Mouse (Mus musculus): Measurements from ENCODE around the gene Dnm1. TPM values are rescaled to one million over a fixed set of nuclear protein-coding genes. Genes with fewer than 3 reads are reported as not detected.
"Not testable (repeated sequence)": the region's sequence is repeated elsewhere in the genome, so short reads cannot be mapped to it uniquely, and the experiment has no call there.

Gene Dnm1
- polyA plus RNA-seq, 1 experiment from 2014 or later = 4.5 TPM

DNA sequence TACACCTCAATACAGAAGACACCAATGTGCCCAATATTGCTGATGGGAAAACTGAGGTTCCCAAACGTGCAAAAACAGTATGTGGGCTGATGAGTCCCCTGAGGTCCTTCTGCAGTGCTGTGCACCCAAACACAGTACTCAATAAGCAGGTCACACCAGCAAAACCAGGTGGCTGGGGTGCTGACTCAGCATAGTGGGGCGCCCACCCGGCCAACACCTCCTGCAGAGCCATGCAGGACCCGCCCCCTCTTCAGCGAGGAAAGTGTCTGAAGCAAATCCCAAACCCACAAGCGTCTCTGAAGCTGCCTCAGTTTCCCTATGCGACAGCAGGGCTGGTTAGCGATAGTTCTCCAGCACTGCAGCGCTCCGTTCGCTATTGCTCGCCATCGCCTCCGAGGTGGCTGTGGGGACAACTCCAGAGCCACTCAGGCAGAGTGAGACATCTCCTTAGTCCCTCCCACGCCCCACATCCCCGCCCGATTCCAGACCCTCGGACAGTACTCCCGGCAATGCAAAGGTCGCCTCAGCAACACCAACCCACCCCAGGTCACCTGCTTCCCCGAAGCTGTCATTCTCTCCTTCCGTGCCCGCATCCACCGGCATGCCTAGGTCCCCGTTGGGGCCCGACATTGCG lies 28.1 kb upstream of the Dnm1 start:
- Histone ChIP-seq H3K36me3 (peaks cover 36% of the 10 kb centered on the region), H3K27ac (replicated peaks) (0 out of 2 replicates have a peak overlapping the region, but pooled peaks have one; percentile 16), H3K9ac (peak overlapping the region; percentile 84), H3K27me3 (replicated peaks) (peaks cover 32% of the 10 kb centered on the region), H3K9me3 (no peaks in the 10 kb centered on the region), H3K4me1 (peaks cover 11% of the 10 kb centered on the region), H3K4me3 (peak overlapping the region; percentile 69), H3K4me2 (peak overlapping the region; percentile 97)
- peak; percentile 34; the same call in 1 of the 2 replicates for ATAC-seq (ENCODE audit: extremely low read depth, insufficient number of reproducible peaks, low FRiP score, low TSS enrichment)
- 1% methylated on average over 27 of the region's 27 CpGs for WGBS

DNA sequence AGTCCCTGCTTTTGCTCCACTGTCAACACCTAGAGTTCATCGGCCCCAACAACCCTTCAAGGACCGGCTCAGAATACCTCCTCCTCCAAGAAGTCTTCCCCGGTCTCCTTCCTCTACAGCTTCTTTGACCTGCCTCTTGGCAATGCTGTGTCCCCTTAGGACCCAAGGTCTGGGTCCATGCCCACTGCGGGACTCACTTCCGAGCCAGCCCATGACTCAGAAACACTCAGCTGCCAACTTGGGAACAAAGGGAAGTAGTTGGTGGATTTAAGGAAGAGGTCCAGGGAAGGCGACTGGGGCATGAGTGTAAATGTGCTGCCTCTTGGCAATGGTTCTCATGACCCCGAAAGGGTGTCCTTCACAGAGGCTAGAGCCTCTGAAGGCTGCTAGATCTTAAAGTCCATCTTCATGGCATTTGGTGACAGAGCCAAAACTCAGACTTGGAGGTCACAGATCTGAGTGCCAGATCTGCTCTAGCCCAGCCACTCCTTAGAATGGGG lies 26.9 kb upstream of the Dnm1 start:
- no peak overlapping the region for H3K9ac ChIP-seq
- H3K27ac ChIP-seq (replicated peaks) = no peak overlapping the region
- H3K27me3 ChIP-seq (replicated peaks) = peaks cover 27% of the 10 kb centered on the region
- peaks cover 22% of the 10 kb centered on the region for H3K4me1 ChIP-seq
- no peak for ATAC-seq (ENCODE audit: extremely low read depth, insufficient number of reproducible peaks, low FRiP score, low TSS enrichment)
- no peaks in the 10 kb centered on the region for H3K9me3 ChIP-seq
- no peak overlapping the region for H3K4me2 ChIP-seq
- H3K4me3 ChIP-seq = no peak overlapping the region
- 84% methylated on average over 7 of the region's 7 CpGs for WGBS
- peaks cover 48% of the 10 kb centered on the region for H3K36me3 ChIP-seq

DNA sequence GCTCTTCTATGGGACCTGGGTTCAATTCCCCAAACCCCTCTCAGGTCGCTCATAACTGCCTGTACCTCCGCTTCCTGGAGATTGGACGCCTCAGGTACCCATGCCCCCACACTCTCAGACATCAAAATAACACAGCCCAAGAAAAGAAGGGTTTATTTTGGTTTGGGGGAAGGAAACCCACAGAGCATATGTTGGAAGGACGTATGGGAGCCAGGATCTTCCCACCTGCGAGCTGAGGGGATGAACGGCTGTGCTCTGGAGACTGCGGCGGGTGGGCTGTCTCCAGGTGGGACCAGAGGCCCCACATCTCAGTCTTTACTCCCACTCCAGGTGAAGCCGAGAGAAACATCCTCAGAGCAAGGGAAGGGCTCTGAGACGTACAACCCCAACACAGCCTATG lies 23.8 kb upstream of the Dnm1 start:
- Histone ChIP-seq H3K9me3 (no peaks in the 10 kb centered on the region), H3K4me2 (no peak overlapping the region), H3K4me3 (no peak overlapping the region), H3K4me1 (peaks cover 21% of the 10 kb centered on the region), H3K27ac (replicated peaks) (no peak overlapping the region), H3K9ac (no peak overlapping the region), H3K27me3 (replicated peaks) (no peaks in the 10 kb centered on the region), H3K36me3 (peaks cover 76% of the 10 kb centered on the region)
- 86% methylated on average over 10 of the region's 10 CpGs for WGBS
- ATAC-seq (ENCODE audit: extremely low read depth, insufficient number of reproducible peaks, low FRiP score, low TSS enrichment) = no peak

DNA sequence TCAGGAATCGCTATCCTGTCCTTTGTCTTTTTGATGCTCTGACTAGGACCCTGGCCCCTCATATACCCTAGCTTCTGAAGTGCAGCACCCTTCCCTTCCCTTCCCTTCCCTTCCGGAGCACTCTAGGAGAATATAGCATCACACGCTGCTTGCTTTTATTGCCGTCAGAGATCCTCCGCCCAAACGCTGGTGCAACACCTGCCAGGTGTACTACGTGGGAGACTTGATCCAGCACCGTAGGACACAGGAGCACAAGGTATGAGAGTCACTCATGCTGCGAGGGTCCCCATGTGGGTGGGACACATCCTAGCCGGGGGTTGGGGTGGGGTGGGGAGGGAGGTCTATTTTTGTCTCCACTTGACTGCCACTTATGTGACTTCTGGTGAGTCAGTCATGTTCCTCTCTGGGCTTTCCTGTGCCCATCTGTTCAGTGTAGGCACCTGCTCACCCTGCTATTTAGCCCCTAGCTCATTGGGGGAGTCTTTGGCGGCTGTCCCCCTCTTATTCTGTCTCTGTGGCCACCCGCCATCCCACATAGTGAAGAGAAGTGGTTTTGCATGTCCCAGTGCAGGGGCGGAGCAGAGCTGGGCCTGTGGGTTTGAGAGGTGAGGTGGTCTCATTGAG lies 22.3 kb upstream of the Dnm1 start:
- H3K36me3 ChIP-seq = peaks cover 92% of the 10 kb centered on the region
- no peak overlapping the region for H3K4me2 ChIP-seq
- H3K4me1 ChIP-seq = peaks cover 15% of the 10 kb centered on the region
- 71% methylated on average over 13 of the region's 13 CpGs for WGBS
- H3K27ac ChIP-seq (replicated peaks) = no peak overlapping the region
- H3K27me3 ChIP-seq (replicated peaks) = no peaks in the 10 kb centered on the region
- ATAC-seq (ENCODE audit: extremely low read depth, insufficient number of reproducible peaks, low FRiP score, low TSS enrichment) = no peak
- H3K9me3 ChIP-seq = no peaks in the 10 kb centered on the region
- H3K4me3 ChIP-seq = no peak overlapping the region
- peak overlapping the region; percentile 50; the same call in 1 of the 2 replicates for H3K9ac ChIP-seq

DNA sequence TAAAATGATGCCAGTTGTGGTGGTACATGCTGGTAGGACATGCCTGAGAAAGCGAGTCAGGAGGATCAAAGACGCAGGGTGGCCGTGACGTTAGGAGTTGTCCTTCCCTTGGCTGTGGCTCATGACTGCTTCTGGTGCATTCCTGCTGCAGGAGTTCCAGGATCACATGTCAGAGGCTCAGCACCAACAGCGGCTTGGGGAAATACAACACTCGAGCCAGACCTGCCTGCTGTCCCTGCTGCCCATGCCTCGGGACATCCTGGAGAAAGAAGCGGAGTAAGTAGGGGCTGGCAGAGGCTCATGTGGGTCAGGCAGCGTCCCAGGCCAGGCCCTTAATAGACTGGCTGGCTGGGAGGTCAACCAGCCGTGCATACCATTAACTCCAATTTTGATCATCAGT lies 21.1 kb upstream of the Dnm1 start:
- no peak for ATAC-seq (ENCODE audit: extremely low read depth, insufficient number of reproducible peaks, low FRiP score, low TSS enrichment)
- Histone ChIP-seq H3K4me3 (no peak overlapping the region), H3K36me3 (peaks cover 98% of the 10 kb centered on the region), H3K4me1 (peaks cover 15% of the 10 kb centered on the region), H3K9ac (no peak overlapping the region), H3K27me3 (replicated peaks) (no peaks in the 10 kb centered on the region), H3K4me2 (no peak overlapping the region), H3K9me3 (no peaks in the 10 kb centered on the region), H3K27ac (replicated peaks) (no peak overlapping the region)
- 69% methylated on average over 10 of the region's 10 CpGs for WGBS

DNA sequence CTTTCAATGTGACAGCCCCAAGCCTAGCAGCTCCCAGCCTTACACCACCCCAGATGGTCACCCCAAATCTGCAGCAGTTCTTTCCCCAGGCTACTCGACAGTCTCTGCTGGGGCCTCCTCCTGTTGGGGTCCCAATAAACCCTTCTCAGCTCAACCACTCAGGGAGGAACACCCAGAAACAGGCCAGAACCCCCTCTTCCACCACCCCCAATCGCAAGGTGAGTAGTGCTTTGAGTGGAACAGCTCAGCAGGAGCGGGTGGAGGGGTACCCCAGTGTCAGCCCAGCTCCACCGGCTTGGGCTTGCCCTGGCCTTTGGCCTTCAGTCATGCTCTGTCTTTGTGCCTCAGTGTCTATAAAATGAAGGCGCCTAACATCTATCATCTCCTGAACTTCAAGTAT lies 14.2 kb upstream of the Dnm1 start:
- Histone ChIP-seq H3K4me3 (no peak overlapping the region), H3K27ac (replicated peaks) (no peak overlapping the region), H3K4me1 (peaks cover 11% of the 10 kb centered on the region), H3K4me2 (no peak overlapping the region), H3K36me3 (peaks cover 80% of the 10 kb centered on the region), H3K9me3 (no peaks in the 10 kb centered on the region), H3K27me3 (replicated peaks) (no peaks in the 10 kb centered on the region), H3K9ac (no peak overlapping the region)
- WGBS = 95% methylated on average over 5 of the region's 5 CpGs
- ATAC-seq (ENCODE audit: extremely low read depth, insufficient number of reproducible peaks, low FRiP score, low TSS enrichment) = no peak

DNA sequence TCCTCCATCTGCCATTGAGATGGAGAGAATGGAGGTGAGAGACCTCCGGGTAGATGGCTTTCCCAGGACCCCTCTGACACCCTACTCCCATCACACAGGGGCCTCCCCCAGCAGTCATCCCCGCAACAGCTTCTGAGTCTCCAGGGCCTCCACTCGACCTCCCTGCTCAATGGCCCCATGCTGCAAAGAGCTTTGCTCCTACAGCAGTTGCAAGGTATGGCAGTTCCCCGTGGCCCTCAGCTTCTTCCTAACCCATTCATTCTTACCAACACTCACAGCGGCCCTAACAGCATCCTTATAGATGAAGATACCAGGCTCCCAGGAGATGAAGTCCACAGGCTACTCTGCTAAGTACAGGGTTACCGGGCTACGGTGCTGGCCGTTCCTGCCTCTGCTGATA lies 11.0 kb upstream of the Dnm1 start:
- H3K9me3 ChIP-seq = no peaks in the 10 kb centered on the region
- H3K4me2 ChIP-seq = peak overlapping the region; percentile 86
- whole genome bisulfite sequencing = 79% methylated on average over 8 of the region's 8 CpGs
- peaks cover 26% of the 10 kb centered on the region for H3K4me1 ChIP-seq
- H3K4me3 ChIP-seq = peak overlapping the region; percentile 91
- peaks cover 48% of the 10 kb centered on the region for H3K36me3 ChIP-seq
- ATAC-seq (ENCODE audit: extremely low read depth, insufficient number of reproducible peaks, low FRiP score, low TSS enrichment) = no peak
- H3K27ac ChIP-seq (replicated peaks) = no peak overlapping the region
- 0 out of 2 replicates have a peak, but pooled peaks cover 8% of the 10 kb centered on the region for H3K27me3 ChIP-seq (replicated peaks)
- peak overlapping the region; percentile 93 for H3K9ac ChIP-seq

DNA sequence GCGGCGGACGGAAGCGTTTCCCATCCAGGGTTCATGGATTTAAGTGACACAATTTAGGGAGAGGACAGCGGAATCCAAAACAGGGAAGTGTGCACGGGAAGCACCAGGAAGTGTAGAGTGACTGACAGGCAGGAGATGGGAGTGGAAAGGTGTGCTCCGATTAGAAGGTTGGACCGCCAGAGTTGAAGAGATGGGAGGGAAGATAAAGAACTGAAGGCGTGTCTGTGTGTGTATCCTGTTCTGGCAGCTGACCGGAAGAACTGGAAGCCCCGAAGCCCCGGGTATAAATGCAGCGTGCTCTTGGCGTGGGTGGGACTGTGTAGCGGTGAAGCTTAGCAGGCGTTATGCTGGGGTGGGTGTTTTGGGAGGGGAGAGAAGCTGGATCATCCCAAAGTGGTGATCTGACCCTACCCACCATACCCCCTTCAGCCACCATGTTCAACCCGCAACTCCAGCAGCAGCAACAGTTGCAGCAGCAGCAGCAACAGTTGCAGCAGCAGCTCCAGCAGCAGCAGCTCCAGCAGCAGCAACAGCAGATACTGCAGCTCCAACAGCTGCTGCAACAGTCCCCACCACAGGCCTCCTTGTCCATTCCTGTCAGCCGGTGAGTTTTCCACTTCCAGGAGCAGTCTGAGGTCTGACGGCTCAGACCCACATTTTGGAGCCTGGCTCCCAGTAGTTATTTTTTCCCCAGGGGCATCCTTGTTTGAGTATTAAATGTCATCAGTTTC lies 10.4 kb upstream of the Dnm1 start:
- Histone ChIP-seq H3K9me3 (no peaks in the 10 kb centered on the region), H3K9ac (peak overlapping the region; percentile 93), H3K36me3 (peaks cover 43% of the 10 kb centered on the region), H3K4me2 (peak overlapping the region; percentile 86), H3K27me3 (replicated peaks) (0 out of 2 replicates have a peak, but pooled peaks cover 9% of the 10 kb centered on the region), H3K27ac (replicated peaks) (peak overlapping the region; percentile 90), H3K4me3 (peak overlapping the region; percentile 91), H3K4me1 (peaks cover 26% of the 10 kb centered on the region)
- 7% methylated on average over 19 of the region's 19 CpGs for WGBS
- ATAC-seq (ENCODE audit: extremely low read depth, insufficient number of reproducible peaks, low FRiP score, low TSS enrichment) = peak; percentile 20; the same call in 1 of the 2 replicates

DNA sequence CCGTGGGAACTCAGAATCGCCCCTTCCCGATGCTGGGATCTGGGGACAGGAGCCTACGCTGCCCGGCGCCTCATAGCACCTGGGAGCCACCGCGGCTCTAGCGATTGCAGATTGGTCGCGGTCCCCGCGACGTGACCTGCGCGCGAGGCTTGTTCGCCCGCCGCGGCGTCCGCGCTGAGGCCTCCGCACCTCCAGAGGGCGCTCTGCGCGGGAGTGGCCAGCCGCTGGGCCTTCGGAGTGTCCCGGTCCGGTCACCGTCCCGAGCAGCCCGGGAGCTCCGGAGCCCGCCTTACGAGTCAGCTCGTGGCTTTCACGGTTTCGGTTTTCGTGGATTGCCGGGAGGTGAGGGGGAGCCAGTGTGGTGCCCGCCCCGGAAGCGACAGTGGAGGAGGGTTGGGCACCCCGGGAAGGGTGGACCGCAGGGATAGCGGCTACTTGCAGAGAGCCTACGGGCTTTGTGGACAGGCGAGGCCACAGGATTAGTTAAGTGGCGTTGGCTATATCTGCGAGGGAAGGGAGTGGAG lies 9.7 kb upstream of the Dnm1 start:
- Histone ChIP-seq H3K27me3 (replicated peaks) (0 out of 2 replicates have a peak, but pooled peaks cover 13% of the 10 kb centered on the region), H3K27ac (replicated peaks) (peak overlapping the region; percentile 90), H3K4me2 (peak overlapping the region; percentile 86), H3K9me3 (no peaks in the 10 kb centered on the region), H3K4me1 (peaks cover 26% of the 10 kb centered on the region), H3K36me3 (peaks cover 36% of the 10 kb centered on the region), H3K4me3 (peak overlapping the region; percentile 91), H3K9ac (peak overlapping the region; percentile 93)
- ATAC-seq (ENCODE audit: extremely low read depth, insufficient number of reproducible peaks, low FRiP score, low TSS enrichment) = peak; percentile 82
- under 1% methylated on average over 53 of the region's 53 CpGs for WGBS

DNA sequence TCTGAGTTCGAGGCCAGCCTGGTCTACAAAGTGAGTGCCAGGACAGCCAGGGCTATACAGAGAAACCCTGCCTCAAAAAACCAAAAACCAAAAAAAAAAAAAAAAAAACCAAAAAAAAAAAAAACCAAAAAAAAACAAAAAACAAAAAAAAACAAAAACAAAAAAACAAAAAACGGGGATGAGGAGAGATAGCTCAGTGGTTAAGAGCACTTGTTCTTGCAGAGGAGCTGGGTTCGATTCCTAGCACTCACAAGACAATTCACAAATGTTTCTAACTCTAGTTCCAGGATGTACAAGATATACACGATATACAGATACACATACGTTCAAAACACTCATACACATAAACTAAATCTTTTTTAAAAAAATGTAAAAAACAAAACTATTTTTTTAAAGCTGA lies 9.1 kb upstream of the Dnm1 start:
- peak overlapping the region; percentile 91 for H3K4me3 ChIP-seq
- not testable (repeated sequence) for H3K9me3 ChIP-seq; ATAC-seq (ENCODE audit: extremely low read depth, insufficient number of reproducible peaks, low FRiP score, low TSS enrichment)
- peaks cover 26% of the 10 kb centered on the region for H3K4me1 ChIP-seq
- H3K27me3 ChIP-seq (replicated peaks) = 0 out of 2 replicates have a peak, but pooled peaks cover 13% of the 10 kb centered on the region
- peaks cover 30% of the 10 kb centered on the region for H3K36me3 ChIP-seq
- H3K4me2 ChIP-seq = peak overlapping the region; percentile 86
- peak overlapping the region; percentile 93 for H3K9ac ChIP-seq
- peak overlapping the region; percentile 90 for H3K27ac ChIP-seq (replicated peaks)
- 27% methylated on average over 5 of the region's 5 CpGs for WGBS

DNA sequence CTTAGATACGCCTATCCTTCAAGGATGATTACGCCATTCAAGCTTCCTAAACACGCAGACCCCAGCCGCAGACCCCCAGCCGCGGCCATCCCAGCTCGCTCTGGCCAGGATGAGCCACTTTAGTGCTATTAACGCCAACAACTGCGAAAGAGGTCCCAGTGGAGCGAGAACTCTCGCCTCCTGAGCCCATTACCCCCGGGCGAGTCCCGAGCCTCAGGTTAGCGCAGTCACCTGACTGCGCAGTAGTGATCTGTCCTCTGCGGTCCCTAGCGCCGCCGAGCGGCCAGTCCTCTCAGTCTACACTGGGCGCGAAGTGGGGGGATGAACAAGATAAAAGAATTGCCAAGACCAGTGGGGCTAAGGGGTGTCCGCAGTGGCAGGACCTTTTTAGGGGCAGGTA lies 8.3 kb upstream of the Dnm1 start:
- 2% methylated on average over 24 of the region's 24 CpGs for WGBS
- Histone ChIP-seq H3K4me2 (peak overlapping the region; percentile 86), H3K4me1 (peaks cover 26% of the 10 kb centered on the region), H3K36me3 (peaks cover 22% of the 10 kb centered on the region), H3K9ac (peak overlapping the region; percentile 78), H3K9me3 (no peaks in the 10 kb centered on the region), H3K4me3 (peak overlapping the region; percentile 54), H3K27me3 (replicated peaks) (0 out of 2 replicates have a peak, but pooled peaks cover 13% of the 10 kb centered on the region), H3K27ac (replicated peaks) (0 out of 2 replicates have a peak overlapping the region, but pooled peaks have one; percentile 20)
- peak; percentile 73; the same call in 1 of the 2 replicates for ATAC-seq (ENCODE audit: extremely low read depth, insufficient number of reproducible peaks, low FRiP score, low TSS enrichment)
